Mouse (Mus musculus): Measurements from ENCODE around the gene Rnf157.

- TF ChIP-seq CTCF (IDR thresholded peaks at IDR 0.05; ENCODE audit: borderline replicate concordance, insufficient read depth, low read length): peak; percentile 66; the same call in 1 of the 2 replicates
- no peak for TF ChIP-seq POLR2A (IDR thresholded peaks at IDR 0.05; ENCODE audit: low read depth, low read length)
Observed at GRCm38 (mm10) chr11:116294319-116294718, 118.5 kb downstream of the Rnf157 start.
